Mouse (Mus musculus): ENCODE results near the gene Peg3. TPM values are rescaled to one million over a fixed set of nuclear protein-coding genes. Genes with fewer than 3 reads are reported as not detected.

Peg3 gene
- polyA plus RNA-seq, 1 experiment: 1.0 TPM

- H3K4me1 ChIP-seq (replicated peaks; ENCODE audit: control insufficient read depth, insufficient read depth, low read length): no peaks in the 10 kb centered on the region
- DNase-seq: no peak
- no peak for TF ChIP-seq POLR2A (IDR thresholded peaks at IDR 0.05; ENCODE audit: control insufficient read depth, extremely low read depth, insufficient read depth, low read length, poor library complexity)
- no peak for TF ChIP-seq CTCF (IDR thresholded peaks at IDR 0.05; ENCODE audit: borderline replicate concordance, control insufficient read depth, extremely low read depth, insufficient read depth, low read length, poor library complexity)
- WGBS: 16% methylated on average over 32 of the region's 32 CpGs
- H3K27me3 ChIP-seq (ENCODE audit: control insufficient read depth, insufficient read depth, low read length): no peaks in the 10 kb centered on the region
- H3K36me3 ChIP-seq (ENCODE audit: control insufficient read depth, insufficient read depth, low read length): no peaks in the 10 kb centered on the region
- H3K27ac ChIP-seq (ENCODE audit: control insufficient read depth, insufficient read depth, low read length): no peak within 1 kb of the TSS
- H3K4me3 ChIP-seq (ENCODE audit: control insufficient read depth, insufficient read depth, low read length): no peak within 1 kb of the TSS
These were observed 33.8 kb downstream of the Peg3 start, which contains the start of gene Zim1 for GRCm38 (mm10) chr7:6696241-6697045. Zim1 (minus strand) TSS chr7:6696450.

GRCm38 (mm10) chr7:6685511-6685910 lies 44.7 kb downstream of the Peg3 start:
- Histone ChIP-seq H3K4me1 (replicated peaks; ENCODE audit: control insufficient read depth, insufficient read depth, low read length) (no peaks in the 10 kb centered on the region), H3K36me3 (ENCODE audit: control insufficient read depth, insufficient read depth, low read length) (no peaks in the 10 kb centered on the region), H3K27me3 (ENCODE audit: control insufficient read depth, insufficient read depth, low read length) (no peaks in the 10 kb centered on the region), H3K4me3 (ENCODE audit: control insufficient read depth, insufficient read depth, low read length) (no peak overlapping the region), H3K27ac (ENCODE audit: control insufficient read depth, insufficient read depth, low read length) (no peak overlapping the region)
- no peak for TF ChIP-seq CTCF (IDR thresholded peaks at IDR 0.05; ENCODE audit: borderline replicate concordance, control insufficient read depth, extremely low read depth, insufficient read depth, low read length, poor library complexity)
- TF ChIP-seq POLR2A (IDR thresholded peaks at IDR 0.05; ENCODE audit: control insufficient read depth, extremely low read depth, insufficient read depth, low read length, poor library complexity): no peak
- no peak for DNase-seq
- WGBS: 95% methylated on average over 6 of the region's 6 CpGs

- 88% methylated on average over 3 of the region's 3 CpGs for WGBS
- no peak for TF ChIP-seq POLR2A (IDR thresholded peaks at IDR 0.05; ENCODE audit: control insufficient read depth, extremely low read depth, insufficient read depth, low read length, poor library complexity)
These were observed 63.5 kb downstream of the Peg3 start for GRCm38 (mm10) chr7:6666726-6667125.

GRCm38 (mm10) chr7:6663430-6663829 lies 66.8 kb downstream of the Peg3 start:
- Histone ChIP-seq H3K4me1 (replicated peaks; ENCODE audit: control insufficient read depth, insufficient read depth, low read length) (no peaks in the 10 kb centered on the region), H3K27me3 (ENCODE audit: control insufficient read depth, insufficient read depth, low read length) (no peaks in the 10 kb centered on the region), H3K4me3 (ENCODE audit: control insufficient read depth, insufficient read depth, low read length) (no peak overlapping the region), H3K36me3 (ENCODE audit: control insufficient read depth, insufficient read depth, low read length) (no peaks in the 10 kb centered on the region), H3K27ac (ENCODE audit: control insufficient read depth, insufficient read depth, low read length) (no peak overlapping the region)
- WGBS: 90% methylated on average over 7 of the region's 7 CpGs
- TF ChIP-seq CTCF (IDR thresholded peaks at IDR 0.05; ENCODE audit: borderline replicate concordance, control insufficient read depth, extremely low read depth, insufficient read depth, low read length, poor library complexity) (no peak), POLR2A (IDR thresholded peaks at IDR 0.05; ENCODE audit: control insufficient read depth, extremely low read depth, insufficient read depth, low read length, poor library complexity) (no peak)
- DNase-seq: no peak

More at GRCm38 (mm10) chr7:6666726-6667125, 63.5 kb downstream of the Peg3 start:
- H3K27ac ChIP-seq (ENCODE audit: control insufficient read depth, insufficient read depth, low read length): no peak overlapping the region
- no peak overlapping the region for H3K4me3 ChIP-seq (ENCODE audit: control insufficient read depth, insufficient read depth, low read length)
- DNase-seq: no peak
- H3K4me1 ChIP-seq (replicated peaks; ENCODE audit: control insufficient read depth, insufficient read depth, low read length): no peaks in the 10 kb centered on the region
- H3K27me3 ChIP-seq (ENCODE audit: control insufficient read depth, insufficient read depth, low read length): no peaks in the 10 kb centered on the region
- no peaks in the 10 kb centered on the region for H3K36me3 ChIP-seq (ENCODE audit: control insufficient read depth, insufficient read depth, low read length)

- no peak overlapping the region for H3K27ac ChIP-seq (ENCODE audit: control insufficient read depth, insufficient read depth, low read length)
- 20% methylated on average over 2 of the region's 2 CpGs for WGBS
- H3K27me3 ChIP-seq (ENCODE audit: control insufficient read depth, insufficient read depth, low read length): no peaks in the 10 kb centered on the region
- H3K36me3 ChIP-seq (ENCODE audit: control insufficient read depth, insufficient read depth, low read length): no peaks in the 10 kb centered on the region
- no peaks in the 10 kb centered on the region for H3K4me1 ChIP-seq (replicated peaks; ENCODE audit: control insufficient read depth, insufficient read depth, low read length)
- no peak for TF ChIP-seq POLR2A (IDR thresholded peaks at IDR 0.05; ENCODE audit: control insufficient read depth, extremely low read depth, insufficient read depth, low read length, poor library complexity)
- no peak for TF ChIP-seq CTCF (IDR thresholded peaks at IDR 0.05; ENCODE audit: borderline replicate concordance, control insufficient read depth, extremely low read depth, insufficient read depth, low read length, poor library complexity)
- H3K4me3 ChIP-seq (ENCODE audit: control insufficient read depth, insufficient read depth, low read length): no peak overlapping the region
- no peak for DNase-seq
These were observed 70.6 kb downstream of the Peg3 start for GRCm38 (mm10) chr7:6659605-6660004.

GRCm38 (mm10) chr7:6658606-6659005 lies 71.6 kb downstream of the Peg3 start:
- H3K4me3 ChIP-seq (ENCODE audit: control insufficient read depth, insufficient read depth, low read length): no peak overlapping the region
- TF ChIP-seq CTCF (IDR thresholded peaks at IDR 0.05; ENCODE audit: borderline replicate concordance, control insufficient read depth, extremely low read depth, insufficient read depth, low read length, poor library complexity) (no peak), POLR2A (IDR thresholded peaks at IDR 0.05; ENCODE audit: control insufficient read depth, extremely low read depth, insufficient read depth, low read length, poor library complexity) (no peak)
- H3K27ac ChIP-seq (ENCODE audit: control insufficient read depth, insufficient read depth, low read length): no peak overlapping the region
- DNase-seq: no peak
- no peaks in the 10 kb centered on the region for H3K4me1 ChIP-seq (replicated peaks; ENCODE audit: control insufficient read depth, insufficient read depth, low read length)
- WGBS: 91% methylated on average over 7 of the region's 7 CpGs
- H3K27me3 ChIP-seq (ENCODE audit: control insufficient read depth, insufficient read depth, low read length): no peaks in the 10 kb centered on the region
- no peaks in the 10 kb centered on the region for H3K36me3 ChIP-seq (ENCODE audit: control insufficient read depth, insufficient read depth, low read length)

Other genes with a start within 250 kb of the Peg3 start
- not detected in 2 replicates for gene Olfr5, start 243.5 kb downstream of the Peg3 start, polyA plus RNA-seq (2012; rRNA removed)
- gene Olfr1347, start 230.7 kb downstream of the Peg3 start, polyA plus RNA-seq (2012; rRNA removed): not detected in 2 replicates
- not detected in 2 replicates for gene Olfr1348, start 221.7 kb downstream of the Peg3 start, polyA plus RNA-seq (2012; rRNA removed)
- gene Olfr1349, start 207.5 kb downstream of the Peg3 start, polyA plus RNA-seq (2012; rRNA removed): 0.27 and 0.28 TPM in 2 replicates
- not detected in 2 replicates for gene Olfr1350, start 165.6 kb downstream of the Peg3 start, polyA plus RNA-seq (2012; rRNA removed)
- 0.05 and 0.15 TPM in 2 replicates for gene Zim1, start 34.0 kb downstream of the Peg3 start, polyA plus RNA-seq (2012; rRNA removed)
- gene Usp29, start 147 bp upstream of the Peg3 start, polyA plus RNA-seq (2012; rRNA removed): not detected in 2 replicates

Data from thymus, adult 2 months (tissue).